Mouse (Mus musculus) midbrain, postnatal 0 days (tissue): ENCODE measurements around the gene Pip5k1b. TPM values are rescaled to one million over a fixed set of nuclear protein-coding genes. Genes with fewer than 3 reads are reported as not detected.

Experiments
- ATAC-seq: fragments of 200-750 bp; cut with Nextera tagmentation; 2 replicates; pipeline ENCODE4 v1.8.0; 2017; ENCODE audit warnings: moderate number of reproducible peaks, mild to moderate bottlenecking, moderate TSS enrichment, moderate library complexity; ENCODE audit not compliant: low FRiP score
- DNase-seq: peaks from one replicate; pipeline ENCODE4 v3.0.0-alpha.2; 2015; ENCODE audit warnings: low spot score
- H3K27ac ChIP-seq: fragments of 300-500 bp; sonication (generic); 2 replicates; pipeline ENCODE4 v1.5.1; 2014; ENCODE audit warnings: low read depth, mild to moderate bottlenecking, low read length, mixed read lengths
- H3K27me3 ChIP-seq: fragments of 300-500 bp; sonication (generic); 2 replicates; pipeline ENCODE4 v1.6.1; 2014; ENCODE audit warnings: low read length, control low read depth, mixed read lengths; ENCODE audit not compliant: insufficient read depth
- H3K36me3 ChIP-seq: fragments of 300-500 bp; sonication (generic); 2 replicates; pipeline ENCODE4 v1.6.1; 2014; ENCODE audit warnings: low read length, control low read depth, mixed read lengths; ENCODE audit not compliant: insufficient read depth
- H3K4me1 ChIP-seq: fragments of 300-500 bp; sonication (generic); 2 replicates; pipeline ENCODE4 v1.6.1; 2014; ENCODE audit warnings: mild to moderate bottlenecking, control low read depth, antibody characterized with exemption, low read length, mixed read lengths; ENCODE audit not compliant: insufficient read depth
- H3K4me2 ChIP-seq: fragments of 300-500 bp; sonication (generic); 2 replicates; pipeline ENCODE4 v1.6.1; 2014; ENCODE audit warnings: low read depth, mild to moderate bottlenecking, low read length, mixed read lengths; ENCODE audit not compliant: poor library complexity, severe bottlenecking
- H3K4me3 ChIP-seq: fragments of 300-500 bp; sonication (generic); 2 replicates; pipeline ENCODE4 v1.5.1; 2014; ENCODE audit warnings: low read depth, mild to moderate bottlenecking, low read length, moderate library complexity
- H3K9ac ChIP-seq: fragments of 300-500 bp; sonication (generic); replicated peaks from 2 replicates; pipeline ENCODE4 v1.6.1; 2014; ENCODE audit warnings: mild to moderate bottlenecking, low read length, moderate library complexity, mixed read lengths; ENCODE audit not compliant: poor library complexity, severe bottlenecking
- H3K9me3 ChIP-seq: fragments of 300-500 bp; sonication (generic); 2 replicates; pipeline ENCODE4 v1.6.1; 2016; ENCODE audit warnings: low read length, control low read depth
- CTCF ChIP-seq: IDR thresholded peaks from 2 replicates; pipeline ENCODE4 v1.5.1; 2016; ENCODE audit warnings: antibody characterized with exemption, mild to moderate bottlenecking
- WGBS: fragments of 180-500 bp; shearing (Covaris S2); extraction: QIAGEN DNeasy Blood & Tissue Kit; methylation state at CpG from one replicate; pipeline ENCODE4 v1.1.7; 2014; 5-methylcytosine and 5-hydroxymethylcytosine counted together
- polyA plus RNA-seq: library from polyadenylated mRNA; unstranded; fragments of >200 nt; fragmentation: Nextera tagmentation; extraction: Ambion mirVana; gene quantifications from 2 replicates; pipeline ENCODE4 v1.2.1, GENCODE M21; 2015
- total RNA-seq: library from RNA; depleted of rRNA; stranded (reverse); fragments of >200 nt; gene quantifications from 2 replicates; pipeline ENCODE4 v1.2.3, GENCODE M21; 2014

Pip5k1b gene
- total and polyA plus RNA-seq, 2 experiments from 2014 or later: 0.86 to 3.0 TPM

- Histone ChIP-seq H3K27me3 (no peaks in the 10 kb centered on the region), H3K4me3 (no peak overlapping the region), H3K36me3 (no peaks in the 10 kb centered on the region), H3K9me3 (no peaks in the 10 kb centered on the region), H3K4me2 (no peak overlapping the region), H3K4me1 (0 out of 2 replicates have a peak, but pooled peaks cover 7% of the 10 kb centered on the region), H3K27ac (no peak overlapping the region), H3K9ac (no peak overlapping the region)
- WGBS: 91% methylated on average over 6 of the region's 6 CpGs
- no peak for ATAC-seq
- no peak for DNase-seq
- TF ChIP-seq CTCF: no peak
These were observed 234.3 kb downstream of the Pip5k1b start for GRCm38 (mm10) chr19:24321211-24321899.

GRCm38 (mm10) chr19:24318172-24318571, 237.5 kb downstream of the Pip5k1b start:
- no peak for ATAC-seq

GRCm38 (mm10) chr19:24317731-24318130, 237.9 kb downstream of the Pip5k1b start:
- DNase-seq (no peak), ATAC-seq (no peak)
- no peak overlapping the region for H3K9ac ChIP-seq
- H3K4me3 ChIP-seq: no peak overlapping the region
- no peak overlapping the region for H3K4me2 ChIP-seq
- no peak for TF ChIP-seq CTCF
- H3K4me1 ChIP-seq: no peaks in the 10 kb centered on the region
- WGBS: 89% methylated on average over 2 of the region's 2 CpGs
- no peaks in the 10 kb centered on the region for H3K36me3 ChIP-seq
- no peaks in the 10 kb centered on the region for H3K27me3 ChIP-seq
- H3K27ac ChIP-seq: no peak overlapping the region
- H3K9me3 ChIP-seq: no peaks in the 10 kb centered on the region

More at GRCm38 (mm10) chr19:24318172-24318571, 237.5 kb downstream of the Pip5k1b start:
- no peaks in the 10 kb centered on the region for H3K27me3 ChIP-seq
- 83% methylated on average over 10 of the region's 10 CpGs for WGBS
- no peaks in the 10 kb centered on the region for H3K36me3 ChIP-seq
- H3K9ac ChIP-seq: no peak overlapping the region
- H3K4me1 ChIP-seq: no peaks in the 10 kb centered on the region
- DNase-seq: no peak
- H3K4me3 ChIP-seq: no peak overlapping the region
- no peak overlapping the region for H3K27ac ChIP-seq
- H3K4me2 ChIP-seq: no peak overlapping the region
- no peak for TF ChIP-seq CTCF
- H3K9me3 ChIP-seq: no peaks in the 10 kb centered on the region

- no peak for ATAC-seq
- no peaks in the 10 kb centered on the region for H3K27me3 ChIP-seq
- H3K36me3 ChIP-seq: no peaks in the 10 kb centered on the region
- no peaks in the 10 kb centered on the region for H3K9me3 ChIP-seq
- WGBS: 36% methylated on average over 15 of the region's 15 CpGs
- H3K4me1 ChIP-seq: no peaks in the 10 kb centered on the region
- no peak overlapping the region for H3K4me2 ChIP-seq
- TF ChIP-seq CTCF: no peak
- H3K9ac ChIP-seq: no peak overlapping the region
- no peak overlapping the region for H3K27ac ChIP-seq
- H3K4me3 ChIP-seq: no peak overlapping the region
- peak; percentile 80 for DNase-seq
These were observed 238.6 kb downstream of the Pip5k1b start for GRCm38 (mm10) chr19:24317038-24317591.

- no peak overlapping the region for H3K27ac ChIP-seq
- H3K27me3 ChIP-seq: no peaks in the 10 kb centered on the region
- TF ChIP-seq CTCF: no peak
- WGBS: 50% methylated on average over 9 of the region's 9 CpGs
- H3K9ac ChIP-seq: no peak overlapping the region
- no peak overlapping the region for H3K4me3 ChIP-seq
- H3K9me3 ChIP-seq: no peaks in the 10 kb centered on the region
- H3K36me3 ChIP-seq: no peaks in the 10 kb centered on the region
- no peak for DNase-seq
- H3K4me2 ChIP-seq: no peak overlapping the region
- no peaks in the 10 kb centered on the region for H3K4me1 ChIP-seq
- no peak for ATAC-seq
These were observed 239.5 kb downstream of the Pip5k1b start for GRCm38 (mm10) chr19:24316060-24316725.

GRCm38 (mm10) chr19:24315234-24315633, 240.4 kb downstream of the Pip5k1b start:
- H3K9ac ChIP-seq: no peak overlapping the region
- no peak overlapping the region for H3K4me2 ChIP-seq
- no peak for ATAC-seq
- no peaks in the 10 kb centered on the region for H3K27me3 ChIP-seq
- WGBS: 90% methylated on average over 4 of the region's 4 CpGs
- H3K4me1 ChIP-seq: no peaks in the 10 kb centered on the region
- no peaks in the 10 kb centered on the region for H3K9me3 ChIP-seq
- no peak for DNase-seq
- H3K27ac ChIP-seq: no peak overlapping the region
- TF ChIP-seq CTCF: no peak
- no peaks in the 10 kb centered on the region for H3K36me3 ChIP-seq
- H3K4me3 ChIP-seq: no peak overlapping the region
